Mouse (Mus musculus) lung, postnatal 4 days (tissue): ENCODE measurements around the gene Capn7.
A peak's percentile ranks its signal among the peaks of the same experiment; 100 is the strongest.

Source experiments
- DNase-seq, 2 experiments: peaks; one replicate each; pipeline ENCODE4 v3.0.0; 2021

Capn7 gene

GRCm38 (mm10) chr14:31397353-31397752 is 60.9 kb downstream of the Capn7 start:
- no peak for DNase-seq

- peak in 1 of 2 experiments; percentile 61 for DNase-seq
These were observed 61.6 kb downstream of the Capn7 start for GRCm38 (mm10) chr14:31397791-31398595.

GRCm38 (mm10) chr14:31398819-31399218 is 62.4 kb downstream of the Capn7 start:
- DNase-seq, result no peak

GRCm38 (mm10) chr14:31399271-31399670 is 62.8 kb downstream of the Capn7 start:
- DNase-seq, result no peak

GRCm38 (mm10) chr14:31400246-31400645 is 63.8 kb downstream of the Capn7 start:
- DNase-seq, result no peak

- no peak for DNase-seq
These were observed 64.5 kb downstream of the Capn7 start for GRCm38 (mm10) chr14:31400896-31401295.

- DNase-seq, result no peak
These were observed 65.5 kb downstream of the Capn7 start for GRCm38 (mm10) chr14:31401918-31402427.

- no peak for DNase-seq
These were observed 66.3 kb downstream of the Capn7 start for GRCm38 (mm10) chr14:31402693-31403092.

- DNase-seq, result no peak
These were observed 67.1 kb downstream of the Capn7 start for GRCm38 (mm10) chr14:31403556-31403955.

GRCm38 (mm10) chr14:31403995-31404394 is 67.6 kb downstream of the Capn7 start:
- no peak for DNase-seq

- DNase-seq, result no peak
These were observed 68.2 kb downstream of the Capn7 start for GRCm38 (mm10) chr14:31404663-31405062.

GRCm38 (mm10) chr14:31405652-31406051 is 69.2 kb downstream of the Capn7 start:
- no peak for DNase-seq

- DNase-seq, result no peak
These were observed 69.8 kb downstream of the Capn7 start for GRCm38 (mm10) chr14:31406154-31406810.

- peak; percentile 73 for DNase-seq
These were observed 70.8 kb downstream of the Capn7 start for GRCm38 (mm10) chr14:31407208-31407607.

- peak in 1 of 2 experiments; percentile 37 for DNase-seq
These were observed 71.6 kb downstream of the Capn7 start for GRCm38 (mm10) chr14:31407911-31408604.

GRCm38 (mm10) chr14:31408666-31409065 is 72.2 kb downstream of the Capn7 start:
- no peak for DNase-seq

- DNase-seq, result peak in 1 of 2 experiments; percentile 49
These were observed 73.8 kb downstream of the Capn7 start for GRCm38 (mm10) chr14:31410123-31410724.

- peak in 1 of 2 experiments; percentile 24 for DNase-seq
These were observed 74.3 kb downstream of the Capn7 start for GRCm38 (mm10) chr14:31410737-31411136.

- peak; percentile 43 to 57 for DNase-seq
These were observed 76.2 kb downstream of the Capn7 start for GRCm38 (mm10) chr14:31412651-31413056.

- peak in 1 of 2 experiments; percentile 46 for DNase-seq
These were observed 77.1 kb downstream of the Capn7 start for GRCm38 (mm10) chr14:31413475-31414086.

- no peak for DNase-seq
These were observed 78.0 kb downstream of the Capn7 start for GRCm38 (mm10) chr14:31414235-31414966.

- no peak for DNase-seq
These were observed 78.5 kb downstream of the Capn7 start for GRCm38 (mm10) chr14:31414967-31415376.
